Mouse (Mus musculus) lung, postnatal 0 days (tissue): ENCODE measurements at regions not wholly inside any gene's neighbourhood (a gene's known extent, or its start where the extent isn't known, plus 50 kb on each side); places are given as distances from the start of the nearest gene placed in this dataset.

ENCODE experiments used
- ATAC-seq: fragments of 200-750 bp; cut with Nextera tagmentation; 2 replicates; pipeline ENCODE4 v1.8.0; 2017; ENCODE audit warnings: moderate library complexity
- DNase-seq: peaks from one replicate; pipeline ENCODE4 v3.0.0-alpha.2; 2016; ENCODE audit warnings: low spot score
- H3K27ac ChIP-seq: fragments of 300-500 bp; sonication (generic); 2 replicates; pipeline ENCODE4 v1.5.1; 2014; ENCODE audit warnings: antibody characterized with exemption, mild to moderate bottlenecking, low read length, mixed read lengths
- H3K27me3 ChIP-seq: fragments of 300-500 bp; sonication (generic); replicated peaks from 2 replicates; pipeline ENCODE4 v1.6.1; 2014; ENCODE audit warnings: low read length, mixed read lengths; ENCODE audit not compliant: insufficient read depth
- H3K36me3 ChIP-seq: fragments of 300-500 bp; sonication (generic); 2 replicates; pipeline ENCODE4 v1.6.1; 2014; ENCODE audit warnings: low read length, mixed read lengths; ENCODE audit not compliant: insufficient read depth
- H3K4me1 ChIP-seq: fragments of 300-500 bp; sonication (generic); 2 replicates; pipeline ENCODE4 v1.6.1; 2014; ENCODE audit warnings: antibody characterized with exemption, low read depth, low read length, mixed read lengths; ENCODE audit not compliant: insufficient read depth
- H3K4me2 ChIP-seq: fragments of 300-500 bp; sonication (generic); replicated peaks from 2 replicates; pipeline ENCODE4 v1.6.1; 2014; ENCODE audit warnings: low read depth, mild to moderate bottlenecking, low read length, moderate library complexity, mixed read lengths
- H3K4me3 ChIP-seq: fragments of 300-500 bp; sonication (generic); 2 replicates; pipeline ENCODE4 v1.5.1; 2014; ENCODE audit warnings: low read depth, low read length
- H3K9ac ChIP-seq: fragments of 300-500 bp; sonication (generic); replicated peaks from 2 replicates; pipeline ENCODE4 v1.6.1; 2014; ENCODE audit warnings: low read depth, mild to moderate bottlenecking
- H3K9me3 ChIP-seq: fragments of 300-500 bp; sonication (generic); 2 replicates; pipeline ENCODE4 v1.6.1; 2016; ENCODE audit warnings: low read length, mixed read lengths
- CTCF ChIP-seq: IDR thresholded peaks from 2 replicates; pipeline ENCODE4 v1.5.1; 2016; ENCODE audit warnings: antibody characterized with exemption, mild to moderate bottlenecking
- EP300 ChIP-seq: IDR thresholded peaks from 2 replicates; pipeline ENCODE4 v1.6.1; 2016; ENCODE audit warnings: antibody characterized with exemption, mild to moderate bottlenecking, control low read depth
- WGBS: fragments of 180-500 bp; shearing (Covaris S2); extraction: QIAGEN DNeasy Blood & Tissue Kit; methylation state at CpG from one replicate; pipeline ENCODE4 v1.1.7; 2014; 5-methylcytosine and 5-hydroxymethylcytosine counted together

- DNase-seq = no peak
- 35% methylated on average over 13 of the region's 13 CpGs for WGBS
- no peak overlapping the region for H3K4me2 ChIP-seq
- no peaks in the 10 kb centered on the region for H3K27me3 ChIP-seq
- no peak overlapping the region for H3K4me3 ChIP-seq
- H3K4me1 ChIP-seq = no peaks in the 10 kb centered on the region
- H3K27ac ChIP-seq = no peak overlapping the region
- H3K9me3 ChIP-seq = no peaks in the 10 kb centered on the region
- H3K36me3 ChIP-seq = no peaks in the 10 kb centered on the region
- ATAC-seq = no peak
- H3K9ac ChIP-seq = no peak overlapping the region
- TF ChIP-seq EP300 (no peak), CTCF (no peak)
Measured at GRCm38 (mm10) chr13:99847531-99847930, 53.4 kb downstream of the Cartpt start.

- no peak overlapping the region for H3K4me3 ChIP-seq
- H3K9ac ChIP-seq = no peak overlapping the region
- H3K27ac ChIP-seq = no peak overlapping the region
- TF ChIP-seq EP300 (no peak), CTCF (peak; percentile 67)
- no peak overlapping the region for H3K4me2 ChIP-seq
- DNase-seq (peak; percentile 40), ATAC-seq (no peak)
- 23% methylated on average over 9 of the region's 9 CpGs for WGBS
- no peaks in the 10 kb centered on the region for H3K9me3 ChIP-seq
- H3K4me1 ChIP-seq = no peaks in the 10 kb centered on the region
- no peaks in the 10 kb centered on the region for H3K27me3 ChIP-seq
- no peaks in the 10 kb centered on the region for H3K36me3 ChIP-seq
Measured at GRCm38 (mm10) chr13:99842626-99843025, 58.3 kb downstream of the Cartpt start.

GRCm38 (mm10) chr13:99839446-99839845 lies 61.4 kb downstream of the Cartpt start:
- H3K9me3 ChIP-seq = no peaks in the 10 kb centered on the region
- H3K4me3 ChIP-seq = no peak overlapping the region
- no peak overlapping the region for H3K27ac ChIP-seq
- WGBS = 43% methylated on average over 9 of the region's 9 CpGs
- DNase-seq (no peak), ATAC-seq (no peak)
- no peaks in the 10 kb centered on the region for H3K4me1 ChIP-seq
- no peaks in the 10 kb centered on the region for H3K27me3 ChIP-seq
- TF ChIP-seq EP300 (no peak), CTCF (no peak)
- H3K9ac ChIP-seq = no peak overlapping the region
- H3K4me2 ChIP-seq = no peak overlapping the region
- no peaks in the 10 kb centered on the region for H3K36me3 ChIP-seq

GRCm38 (mm10) chr13:99837772-99838425 lies 63.0 kb downstream of the Cartpt start:
- no peaks in the 10 kb centered on the region for H3K9me3 ChIP-seq
- 35% methylated on average over 11 of the region's 11 CpGs for WGBS
- H3K4me3 ChIP-seq = no peak overlapping the region
- H3K27ac ChIP-seq = no peak overlapping the region
- no peaks in the 10 kb centered on the region for H3K36me3 ChIP-seq
- H3K4me2 ChIP-seq = no peak overlapping the region
- H3K27me3 ChIP-seq = no peaks in the 10 kb centered on the region
- DNase-seq (peak; percentile 78), ATAC-seq (peak; percentile 71)
- TF ChIP-seq EP300 (no peak), CTCF (peak; percentile 86)
- H3K9ac ChIP-seq = no peak overlapping the region
- H3K4me1 ChIP-seq = no peaks in the 10 kb centered on the region

- Histone ChIP-seq H3K27me3 (no peaks in the 10 kb centered on the region), H3K9me3 (no peaks in the 10 kb centered on the region), H3K27ac (no peak overlapping the region), H3K4me3 (no peak overlapping the region), H3K4me1 (no peaks in the 10 kb centered on the region), H3K36me3 (no peaks in the 10 kb centered on the region), H3K9ac (no peak overlapping the region), H3K4me2 (no peak overlapping the region)
- WGBS = 71% methylated on average over 6 of the region's 6 CpGs
- no peak for ATAC-seq
- DNase-seq = no peak
- no peak for TF ChIP-seq EP300
- TF ChIP-seq CTCF = no peak
Measured at GRCm38 (mm10) chr13:99837180-99837579, 63.7 kb downstream of the Cartpt start.

- WGBS = 82% methylated on average over 5 of the region's 5 CpGs
- Histone ChIP-seq H3K36me3 (no peaks in the 10 kb centered on the region), H3K4me2 (no peak overlapping the region), H3K4me1 (no peaks in the 10 kb centered on the region), H3K9ac (no peak overlapping the region), H3K27me3 (no peaks in the 10 kb centered on the region), H3K9me3 (no peaks in the 10 kb centered on the region), H3K27ac (no peak overlapping the region), H3K4me3 (no peak overlapping the region)
- ATAC-seq = no peak
- no peak for DNase-seq
- no peak for TF ChIP-seq CTCF
- no peak for TF ChIP-seq EP300
Measured at GRCm38 (mm10) chr13:99836586-99836985, 64.3 kb downstream of the Cartpt start.

- Histone ChIP-seq H3K4me1 (no peaks in the 10 kb centered on the region), H3K9me3 (no peaks in the 10 kb centered on the region), H3K27ac (no peak overlapping the region), H3K9ac (no peak overlapping the region), H3K27me3 (no peaks in the 10 kb centered on the region), H3K4me3 (no peak overlapping the region), H3K36me3 (no peaks in the 10 kb centered on the region), H3K4me2 (no peak overlapping the region)
- no peak for DNase-seq
- 83% methylated on average over 8 of the region's 8 CpGs for WGBS
- no peak for ATAC-seq
- TF ChIP-seq EP300 (no peak), CTCF (no peak)
Measured at GRCm38 (mm10) chr13:99835518-99835917, 65.4 kb downstream of the Cartpt start.
